Mouse (Mus musculus) myocyte (in vitro differentiated cells): ENCODE results near the gene Rab17.

Source experiments
- E2F4 ChIP-seq: IDR thresholded peaks from one replicate; pipeline ENCODE4 v1.6.1; 2011; ENCODE audit warnings: mild to moderate bottlenecking, control low read depth, moderate library complexity; ENCODE audit not compliant: insufficient read depth
- MAX ChIP-seq: IDR thresholded peaks from one replicate; pipeline ENCODE4 v1.6.1; 2011; ENCODE audit warnings: low read depth, mild to moderate bottlenecking, control low read depth
- MYOD1 ChIP-seq, 3 experiments: IDR thresholded peaks; one replicate each; pipeline ENCODE4 v1.6.1; 2011; ENCODE audit warnings: control low read depth in 2 of 3, low read depth in 2 of 3, mild to moderate bottlenecking in 2 of 3, moderate library complexity in 1 of 3; ENCODE audit not compliant: insufficient read length in 2 of 3, control insufficient read depth in 1 of 3
- POLR2A ChIP-seq: IDR thresholded peaks from one replicate; pipeline ENCODE4 v1.6.1; 2011; ENCODE audit warnings: low read depth, mild to moderate bottlenecking, control low read depth, moderate library complexity; ENCODE audit not compliant: insufficient read length
- POLR2AphosphoS2 ChIP-seq: IDR thresholded peaks from one replicate; pipeline ENCODE4 v1.6.1; 2011; ENCODE audit warnings: low read depth, control low read depth; ENCODE audit not compliant: insufficient read length
- USF1 ChIP-seq: IDR thresholded peaks from one replicate; pipeline ENCODE4 v1.6.1; 2011; ENCODE audit warnings: low read depth, mild to moderate bottlenecking, control low read depth, moderate library complexity

DNA sequence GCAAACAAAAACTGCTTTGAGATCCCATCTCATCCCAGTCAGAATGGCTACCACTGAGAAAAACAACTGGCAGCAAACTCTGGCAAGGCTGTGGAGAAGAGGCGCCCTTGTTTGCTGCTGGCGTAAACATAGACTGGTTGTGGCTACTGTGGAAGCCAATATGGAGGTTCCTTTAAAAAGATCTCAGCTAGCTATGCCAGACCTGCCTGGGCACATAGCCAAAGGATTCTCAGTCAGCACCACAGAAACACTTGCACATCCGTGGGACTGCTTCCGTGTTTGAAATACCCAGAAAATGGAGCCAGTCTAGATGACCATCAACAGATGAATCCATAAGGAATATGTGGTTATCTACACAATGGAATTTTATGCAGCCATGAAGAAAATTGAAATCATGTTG lies 43.4 kb downstream of the Rab17 start:
- no peak for TF ChIP-seq USF1
- no peak for TF ChIP-seq POLR2A
- no peak for TF ChIP-seq MYOD1 (IDR thresholded peaks at IDR 0.05; ENCODE audit: control insufficient read depth in 1 of 3, insufficient read length in 2 of 3, low read depth in 2 of 3)
- no peak for TF ChIP-seq E2F4
- no peak for TF ChIP-seq POLR2AphosphoS2
- no peak for TF ChIP-seq MAX
